Mouse (Mus musculus) neutrophil, adult 5-6 weeks (primary cell): Measurements from ENCODE around the gene Eef2kmt. TPM values are rescaled to one million over a fixed set of nuclear protein-coding genes. Genes with fewer than 3 reads are reported as not detected.

Source experiments
- total RNA-seq: library from RNA; stranded (forward); fragments of 200-1000 nt; gene quantifications from 2 replicates; pipeline ENCODE4 v1.2.3, GENCODE M21; 2017

Eef2kmt gene
- total RNA-seq, 1 experiment from 2014 or later: 11.3 TPM

Other genes with a start within 250 kb of the Eef2kmt start
- not detected in 2 replicates for gene Smim22, start 248.7 kb downstream of the Eef2kmt start, total RNA-seq
- gene Rogdi, start 242.4 kb downstream of the Eef2kmt start, total RNA-seq: 50.2 and 55.1 TPM in 2 replicates
- 154 and 165 TPM in 2 replicates for gene Glyr1, start 206.1 kb downstream of the Eef2kmt start, total RNA-seq
- gene Ubn1, start 205.9 kb downstream of the Eef2kmt start, total RNA-seq: 60.3 and 61.9 TPM in 2 replicates
- 1.2 and 2.2 TPM in 2 replicates for gene Ppl, start 123.6 kb downstream of the Eef2kmt start, total RNA-seq
- 0.35 and 0.37 TPM in 2 replicates for gene Sec14l5, start 108.9 kb downstream of the Eef2kmt start, total RNA-seq
- 36.6 and 54.4 TPM in 2 replicates for gene Nagpa, start 52.0 kb downstream of the Eef2kmt start, total RNA-seq
- gene AU021092, start 33.7 kb downstream of the Eef2kmt start, total RNA-seq: not detected in 2 replicates
- gene Alg1, start 22.4 kb downstream of the Eef2kmt start, total RNA-seq: 26.0 and 26.2 TPM in 2 replicates